Mouse (Mus musculus) thymus, postnatal 36 days (tissue): Measurements from ENCODE around the gene Wtip.
"Not testable (repeated sequence)": the region's sequence is repeated elsewhere in the genome, so short reads cannot be mapped to it uniquely, and the experiment has no call there.

Experiments
- DNase-seq, 2 experiments: peaks; one replicate each; pipeline ENCODE4 v3.0.0; 2022; ENCODE audit warnings: mixed read lengths in 2 of 2

Gene Wtip

DNA sequence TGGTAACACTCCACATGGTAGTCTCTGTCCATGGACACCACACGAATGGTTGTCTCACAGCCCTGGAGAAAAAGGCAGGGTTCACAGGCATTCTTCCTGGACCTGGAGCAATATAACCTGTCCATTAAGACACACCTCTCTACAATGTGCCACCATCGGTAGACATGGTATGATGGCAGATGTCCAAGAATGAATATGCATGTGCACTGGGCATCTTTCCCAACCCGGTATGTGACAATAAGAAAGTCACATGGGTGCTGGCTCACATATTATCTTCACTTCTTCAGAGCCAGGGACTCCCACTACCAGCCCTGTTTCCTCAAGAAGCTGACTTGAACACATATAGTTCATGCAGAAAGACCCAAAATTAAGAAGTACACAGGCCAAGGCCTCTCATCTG lies 16.5 kb downstream of the Wtip start:
- no peak for DNase-seq

DNA sequence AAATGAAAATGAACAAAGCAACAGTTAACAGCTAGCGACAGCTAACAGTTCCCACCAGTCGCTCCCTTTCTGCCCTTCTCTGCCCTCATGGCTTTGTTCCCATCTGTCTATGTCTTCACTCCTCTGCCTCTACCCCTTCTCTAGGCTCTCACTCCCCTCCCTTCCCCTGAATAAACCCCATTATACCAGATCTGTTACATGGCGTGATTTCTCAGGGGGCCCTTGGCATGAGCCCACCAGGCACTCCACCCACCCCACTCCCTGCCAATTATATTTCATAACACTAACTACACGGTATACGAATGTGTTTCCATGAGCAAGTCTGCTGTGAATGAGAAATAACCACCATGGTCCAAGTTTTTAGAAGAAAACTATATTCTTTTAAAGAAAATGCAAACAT lies 23.9 kb downstream of the Wtip start:
- no peak for DNase-seq

DNA sequence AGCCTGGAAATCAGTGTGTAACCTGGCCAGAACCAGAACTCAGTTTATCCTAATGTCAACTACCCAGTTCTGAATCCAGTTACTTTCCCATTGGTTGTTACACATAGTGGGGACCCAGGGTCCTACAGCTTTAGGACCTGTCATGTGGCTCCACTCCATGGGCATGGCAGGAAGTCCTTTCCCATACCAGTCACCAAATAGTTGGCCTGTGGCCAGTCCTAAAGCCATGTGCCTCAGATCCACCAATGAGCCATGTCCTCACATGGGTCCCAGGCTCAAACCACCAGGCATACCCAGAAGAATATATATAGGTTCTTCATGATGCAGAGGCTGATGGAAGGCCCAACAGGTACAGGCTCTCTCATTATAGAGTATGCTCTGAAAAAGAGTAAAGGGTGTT lies 31.8 kb downstream of the Wtip start:
- no peak for DNase-seq

DNA sequence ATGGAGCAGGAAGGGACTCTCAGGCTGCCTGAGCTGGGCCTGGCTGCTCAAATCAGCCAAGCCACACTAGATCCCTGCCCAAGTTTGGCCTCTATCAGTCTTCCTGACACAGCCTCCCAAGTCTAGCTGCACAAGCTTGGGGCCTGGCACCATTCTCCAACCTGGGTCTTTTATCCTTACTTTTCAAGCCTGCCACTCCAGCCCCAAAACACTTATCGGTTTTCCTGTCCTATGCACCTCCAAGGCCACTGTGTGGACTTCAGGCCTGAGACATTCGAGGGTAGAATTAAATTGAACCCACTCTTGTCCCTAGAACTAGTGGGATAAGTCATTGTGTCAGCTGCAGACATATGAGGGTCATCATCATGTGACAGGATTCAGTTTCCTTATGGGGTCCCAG lies 33.1 kb downstream of the Wtip start:
- no peak for DNase-seq

DNA sequence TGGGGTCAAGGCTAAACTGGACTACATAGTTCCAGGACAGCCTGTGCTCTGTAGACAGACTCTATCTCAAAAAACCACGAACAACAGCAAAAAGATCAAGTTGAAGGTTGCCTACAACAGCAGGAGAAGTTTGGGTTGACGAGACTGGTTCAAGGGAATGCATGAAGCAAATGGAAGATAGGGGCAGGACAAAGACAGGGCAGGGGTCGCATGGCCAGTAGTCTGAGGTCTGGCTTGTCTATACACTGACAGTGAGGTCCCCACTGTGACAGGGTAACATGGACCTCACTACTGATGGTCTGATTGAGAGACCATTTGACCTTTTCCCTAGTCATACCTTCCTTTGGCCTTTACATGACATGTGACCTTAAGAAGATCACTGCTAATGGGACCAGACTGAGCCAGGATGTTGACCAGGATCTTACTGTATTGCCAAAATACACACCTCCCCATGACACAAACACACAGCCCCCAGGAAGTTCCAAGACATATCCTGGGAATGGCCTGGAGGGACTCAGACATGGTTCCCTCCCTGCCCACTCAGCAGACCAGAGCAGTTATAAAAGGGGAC lies 38.1 kb downstream of the Wtip start, which contains the start of gene Scgb1b30:
Gene Scgb1b30 (plus strand): TSS at position 521 of the 571 bp plus-strand sequence.
- no peak for DNase-seq

DNA sequence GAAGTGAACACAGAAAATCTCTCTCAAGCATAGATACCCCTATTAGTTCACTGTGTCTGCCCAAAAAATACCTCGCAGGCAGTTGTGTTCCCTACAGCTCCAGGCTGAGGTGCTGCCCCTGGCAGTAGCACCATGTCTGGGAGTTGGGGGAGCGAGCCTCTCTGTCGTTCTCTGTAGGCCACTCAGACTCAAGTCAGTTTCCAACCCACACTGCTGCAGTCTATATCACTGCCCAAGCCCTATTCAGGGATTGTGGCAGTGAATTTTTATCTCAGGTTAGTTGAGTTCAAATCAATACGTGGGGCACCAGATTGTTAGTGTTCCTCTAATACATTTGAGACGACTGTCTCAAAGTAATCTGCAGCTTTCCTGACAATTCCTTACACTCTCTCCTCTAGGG lies 64.9 kb downstream of the Wtip start:
- DNase-seq: not testable (repeated sequence)
